Mouse (Mus musculus) adrenal gland (tissue): ENCODE measurements around the gene Tmprss6.

Experiments
- intact Hi-C: fragments of 180-260 bp; cut with DNase I; formaldehyde crosslinking; loops from one replicate; pipeline ENCODE4 v1.15.1; 2025

Tmprss6 gene

DNA sequence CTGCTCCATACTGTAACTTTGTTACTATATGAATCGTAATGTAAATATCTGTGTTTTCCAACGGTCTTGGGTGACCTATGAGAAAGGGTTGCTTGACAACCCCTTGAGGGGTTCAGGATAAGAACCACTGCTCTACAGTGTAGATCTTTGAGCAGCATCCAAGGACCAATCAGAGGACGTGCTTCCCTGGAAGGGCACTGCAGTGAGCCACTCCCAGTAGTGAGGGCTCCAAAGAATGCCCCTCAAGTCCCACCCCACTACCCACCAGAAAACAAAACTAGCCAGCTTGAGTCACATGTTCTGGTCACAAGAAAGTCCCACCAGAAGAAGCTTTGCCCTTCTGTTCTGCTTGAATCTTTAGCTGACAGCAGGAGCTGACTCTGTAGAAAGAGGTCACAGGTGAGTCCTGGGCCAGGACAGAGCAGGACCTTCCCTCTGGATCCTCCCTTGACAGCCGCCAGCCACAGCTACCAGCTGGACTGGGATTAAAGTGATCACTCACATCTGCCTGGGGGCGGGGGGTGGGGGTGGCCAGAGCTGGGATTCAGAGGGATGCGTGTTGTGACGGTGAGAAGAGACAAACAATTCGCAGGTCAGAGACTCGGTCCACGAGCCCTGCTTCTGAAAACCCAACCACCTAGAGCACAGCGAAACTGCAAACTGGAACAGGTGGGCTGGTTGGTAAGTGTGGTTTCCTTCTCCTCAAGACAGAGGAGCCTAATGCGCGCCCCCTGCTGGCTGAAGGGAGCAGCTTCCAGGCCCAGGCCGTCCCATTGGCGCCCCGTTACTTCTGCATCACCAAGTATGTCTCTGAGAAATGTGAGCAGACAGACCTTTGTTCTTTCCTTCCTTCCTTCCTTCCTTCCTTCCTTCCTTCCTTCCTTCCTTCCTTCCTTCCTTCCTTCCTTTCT is 46.1 kb downstream of the Tmprss6 start:
- intact Hi-C loops: loop anchor here (2.0 to 5.0 kb wide), 2 partner anchors 68 to 175 kb away; no protein-coding TSS in a partner anchor

DNA sequence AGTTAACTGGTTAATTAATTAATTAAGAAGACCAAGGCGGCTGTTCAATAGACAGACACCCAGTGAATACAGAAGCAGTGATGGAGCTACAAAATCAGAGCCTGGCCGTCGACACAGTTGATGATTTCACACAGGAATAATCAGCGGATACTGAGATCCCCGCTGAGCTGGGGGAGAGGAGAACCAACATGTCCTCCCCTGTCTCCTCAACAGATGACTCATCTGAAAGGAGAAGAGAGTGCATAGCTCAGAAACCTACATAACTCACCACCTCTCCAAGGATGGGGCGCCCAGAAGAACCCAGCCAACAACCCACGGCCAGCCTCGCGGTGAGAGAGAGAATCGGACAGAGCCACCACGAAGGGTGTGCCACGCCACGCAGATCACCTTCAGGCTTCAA is 48.0 kb downstream of the Tmprss6 start:
- intact Hi-C loops: loop anchor here (5.0 kb wide), 1 partner anchor 173 kb away; no protein-coding TSS in a partner anchor

DNA sequence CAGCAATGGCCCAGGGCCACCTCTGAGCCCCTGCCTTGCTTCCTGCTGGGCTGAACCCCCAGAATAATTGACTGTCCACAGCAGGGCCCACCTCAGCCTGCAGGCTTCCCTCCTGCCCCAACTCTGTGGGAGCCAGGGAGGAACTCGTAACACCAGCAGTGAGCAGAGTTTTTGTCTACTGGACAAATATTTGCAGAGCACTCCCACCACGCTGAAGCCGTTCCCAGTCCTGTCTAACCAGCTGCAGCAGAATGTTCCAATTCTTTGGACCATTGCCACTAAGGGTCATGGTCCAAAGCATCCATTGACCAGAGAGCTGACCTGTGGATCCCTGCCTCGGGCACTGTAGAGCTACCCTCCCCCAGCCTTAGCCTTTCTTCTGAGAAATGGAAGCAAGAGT is 51.5 kb downstream of the Tmprss6 start:
- intact Hi-C loops: no loop called here

DNA sequence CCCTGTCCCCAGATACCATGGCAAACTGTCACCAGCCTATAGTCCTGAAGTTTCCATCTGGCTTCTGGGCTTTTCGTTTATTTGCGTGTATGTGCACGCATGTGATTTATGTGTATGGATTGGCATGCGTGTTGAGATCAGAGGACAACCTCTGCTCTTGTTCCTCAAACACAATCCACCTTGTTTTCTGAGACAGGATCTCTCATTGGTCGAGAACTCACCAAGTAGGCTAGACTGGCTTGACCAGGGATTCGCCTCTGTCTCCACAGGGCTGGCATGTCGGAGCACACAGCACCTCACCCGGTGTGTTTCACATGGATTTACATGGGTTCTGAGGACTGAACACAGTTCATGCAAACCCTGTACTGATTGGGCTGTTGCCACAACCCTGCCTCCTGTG is 54.3 kb downstream of the Tmprss6 start:
- intact Hi-C loops: no loop called here

DNA sequence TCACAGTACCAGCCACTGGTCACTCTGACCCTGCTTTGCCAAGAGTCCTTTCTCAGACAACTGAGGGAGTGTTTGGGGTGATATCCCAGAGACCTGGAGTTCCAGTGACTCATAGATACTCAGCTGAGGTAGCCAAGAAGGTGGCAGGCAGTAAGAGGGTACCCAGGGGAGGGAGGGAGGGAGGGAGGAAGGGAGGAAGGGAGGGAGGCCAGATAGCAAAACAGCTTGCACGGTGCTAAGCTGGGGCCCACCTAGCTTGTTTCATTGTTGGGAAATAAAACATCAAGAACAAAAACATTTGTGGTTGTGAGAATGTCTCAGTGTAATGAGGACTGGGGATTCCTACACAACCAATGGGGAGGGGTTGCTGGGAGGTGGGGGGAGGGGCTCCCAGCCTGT is 54.7 kb downstream of the Tmprss6 start:
- intact Hi-C loops: no loop called here

DNA sequence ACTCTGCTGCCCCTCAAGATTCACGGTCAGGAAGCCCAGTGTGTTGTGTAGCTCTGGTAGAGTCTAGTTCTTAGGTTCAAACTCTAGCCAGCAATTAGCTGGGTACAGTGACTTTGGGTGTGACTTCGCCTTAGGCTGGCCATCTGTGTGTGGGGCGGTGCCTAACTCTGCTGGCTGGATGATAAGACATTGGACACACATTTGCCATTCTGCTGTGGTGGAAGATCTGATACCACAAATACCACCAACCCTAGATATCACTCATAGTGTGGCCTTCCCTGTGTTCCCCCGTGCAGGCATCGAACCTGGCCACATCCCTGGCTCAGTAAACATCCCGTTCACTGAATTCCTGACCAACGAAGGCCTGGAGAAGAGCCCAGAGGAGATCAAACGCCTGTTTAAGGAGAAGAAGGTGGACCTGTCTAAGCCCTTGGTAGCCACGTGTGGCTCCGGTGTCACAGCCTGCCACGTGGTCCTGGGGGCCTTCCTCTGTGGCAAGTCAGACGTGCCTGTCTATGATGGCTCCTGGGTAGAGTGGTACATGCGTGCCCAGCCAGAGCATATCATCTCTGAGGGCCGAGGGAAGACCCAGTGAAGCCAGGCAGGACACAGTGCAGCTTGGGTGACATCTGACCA is 55.2 kb downstream of the Tmprss6 start:
- intact Hi-C loops: no loop called here

DNA sequence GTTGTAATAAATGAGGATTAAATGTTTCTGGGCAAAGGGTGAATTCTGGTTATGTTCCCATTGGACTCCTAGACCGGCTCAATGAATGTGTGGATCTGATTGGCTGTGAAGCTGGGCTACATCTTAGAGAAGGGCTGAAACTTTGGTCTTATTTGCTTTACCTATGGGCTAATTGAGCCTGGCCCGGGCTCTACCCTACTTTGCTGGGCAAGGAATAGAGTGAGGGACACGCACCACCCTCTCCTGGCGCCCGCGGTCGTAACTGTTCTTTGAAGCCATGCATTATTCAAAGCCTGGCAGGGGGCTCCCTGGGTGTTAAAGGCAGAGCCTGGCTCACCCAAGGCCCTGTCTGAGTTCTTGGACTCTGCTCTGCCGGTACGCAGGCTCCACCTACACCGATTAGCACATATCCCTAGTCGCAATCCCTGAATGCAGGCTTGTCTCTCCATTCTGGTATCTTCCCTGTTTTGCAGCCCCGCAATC is 58.8 kb downstream of the Tmprss6 start:
- intact Hi-C loops: no loop called here

DNA sequence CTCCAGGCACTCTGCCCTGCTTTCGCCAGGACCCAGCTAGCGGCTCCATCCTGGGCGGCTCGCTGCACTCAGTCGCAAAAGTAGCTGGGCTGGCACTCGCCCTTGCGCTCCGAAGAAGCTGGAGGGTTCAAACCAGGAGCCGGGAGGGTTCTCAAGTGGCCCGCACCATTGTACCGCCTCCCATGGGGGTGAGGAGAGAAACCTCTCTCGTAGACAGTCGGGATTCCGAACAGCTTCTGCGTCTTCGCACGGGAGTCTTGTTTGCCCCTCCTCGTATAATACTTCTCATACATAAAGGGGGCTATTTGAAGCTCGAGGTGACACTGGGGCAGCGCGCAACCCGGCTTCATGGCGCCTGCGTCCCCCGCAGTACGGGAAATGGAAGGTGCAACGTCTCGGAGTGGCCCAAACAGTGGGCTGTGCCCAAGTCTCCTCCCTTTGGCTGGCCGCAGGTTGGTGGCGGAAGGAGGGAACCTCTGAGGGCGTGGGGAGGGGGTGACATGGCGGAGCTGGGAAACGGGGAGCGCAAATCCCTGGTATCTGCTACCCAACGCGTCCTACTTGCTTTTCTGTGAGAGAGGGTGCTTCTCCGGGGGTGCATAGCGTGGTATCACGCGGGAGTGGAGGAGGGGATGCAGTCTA is 62.0 kb downstream of the Tmprss6 start, which contains the start of gene Mpst:
TSS of gene Mpst (plus strand) at position 124 of the 642 bp plus-strand sequence.
- intact Hi-C loops: no loop called here

DNA sequence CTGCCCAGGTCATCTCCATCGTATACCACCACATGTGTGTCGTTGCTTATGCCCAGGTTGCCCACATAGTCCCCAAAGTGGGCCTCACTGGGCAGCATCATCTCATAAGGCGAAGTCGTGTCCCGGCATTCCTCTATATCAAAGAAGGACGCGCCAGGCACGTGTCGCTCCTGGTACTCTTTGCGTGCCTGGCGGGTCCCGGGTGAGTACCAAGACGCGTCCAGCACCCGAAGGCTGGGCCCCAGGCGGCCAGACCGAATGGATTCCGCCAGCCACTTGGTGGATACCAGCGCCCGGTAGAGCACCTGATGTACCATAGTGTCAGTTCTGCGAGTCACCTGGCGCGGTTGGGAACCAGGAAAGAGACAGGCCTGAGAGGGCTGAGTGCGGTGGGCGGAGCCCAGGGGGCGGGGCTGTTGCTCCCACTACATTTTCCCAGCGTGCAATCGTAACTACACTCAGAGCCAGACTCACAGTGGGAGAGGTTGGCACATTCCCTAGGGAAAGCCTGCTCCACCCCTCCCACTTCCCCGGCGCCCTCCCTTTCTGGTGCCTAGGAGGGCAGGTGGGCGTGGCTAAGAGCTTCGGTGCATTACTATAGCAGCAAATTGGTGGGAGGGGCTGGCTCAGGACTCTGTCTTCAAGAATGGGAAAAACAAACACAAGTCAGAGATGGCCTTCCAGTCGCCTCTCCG is 62.8 kb downstream of the Tmprss6 start, which contains the start of gene Tst:
TSS of gene Tst (minus strand) at position 391 of the 695 bp plus-strand sequence.
- intact Hi-C loops: no loop called here

DNA sequence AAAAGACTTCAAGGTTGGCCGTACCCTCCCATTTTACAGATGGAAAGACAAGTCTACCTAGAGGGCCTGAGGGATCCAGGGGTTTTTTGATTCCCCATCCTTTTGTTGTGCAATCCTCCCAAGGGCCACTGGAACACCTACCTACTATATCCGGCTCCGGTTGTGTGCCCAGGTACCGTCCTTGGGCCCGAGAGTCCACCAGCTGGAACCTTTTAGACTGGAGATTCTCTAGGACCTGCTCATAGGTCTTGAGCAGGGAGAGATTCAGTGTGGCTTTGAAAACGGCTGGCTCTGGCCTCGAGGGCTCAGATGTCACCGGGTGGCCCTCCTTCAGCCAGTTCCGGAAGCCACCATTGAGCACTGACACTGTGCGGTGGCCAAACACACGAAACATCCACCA is 63.3 kb downstream of the Tmprss6 start:
- intact Hi-C loops: no loop called here

DNA sequence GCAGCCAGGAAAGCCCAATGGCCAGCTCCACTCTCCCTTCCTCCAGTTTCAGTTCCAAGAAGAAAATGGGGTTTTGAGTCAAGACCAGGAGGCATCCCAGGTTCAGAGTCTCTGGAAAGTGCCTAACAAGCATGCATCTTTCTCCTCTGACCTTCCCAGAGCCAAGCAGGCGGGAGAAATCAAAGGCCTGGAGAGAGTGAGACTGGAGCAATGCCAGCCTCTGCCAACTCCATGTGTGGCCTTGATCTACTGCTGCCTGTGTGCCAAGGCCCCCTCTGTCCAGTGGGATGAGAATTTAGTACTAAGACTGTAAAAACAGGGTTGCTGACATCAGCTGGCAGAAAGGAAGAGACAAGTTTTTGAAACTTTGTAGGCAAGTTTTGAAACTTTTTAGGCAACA is 64.5 kb downstream of the Tmprss6 start:
- intact Hi-C loops: no loop called here

DNA sequence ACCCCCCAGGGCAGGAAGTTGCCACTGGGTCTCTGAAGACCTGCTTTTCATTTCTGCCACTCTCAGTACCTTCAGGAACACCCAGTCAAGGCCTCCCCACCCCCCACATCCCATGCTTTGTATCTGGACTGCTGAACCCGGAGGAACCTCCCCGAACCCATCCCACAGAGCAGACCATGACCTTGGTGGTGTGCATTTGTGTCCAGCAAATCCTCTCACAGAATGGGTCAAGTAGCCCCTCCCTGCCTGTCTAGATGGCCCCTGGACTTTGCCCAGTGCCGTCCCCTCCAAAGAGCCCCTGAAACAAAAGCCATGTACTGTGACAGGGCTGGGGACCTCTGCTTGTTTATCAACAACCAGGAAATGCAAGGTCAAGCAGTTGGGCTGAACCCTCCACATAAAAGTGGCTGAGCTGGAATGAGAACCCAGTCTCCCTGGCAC is 65.1 kb downstream of the Tmprss6 start:
- intact Hi-C loops: no loop called here

DNA sequence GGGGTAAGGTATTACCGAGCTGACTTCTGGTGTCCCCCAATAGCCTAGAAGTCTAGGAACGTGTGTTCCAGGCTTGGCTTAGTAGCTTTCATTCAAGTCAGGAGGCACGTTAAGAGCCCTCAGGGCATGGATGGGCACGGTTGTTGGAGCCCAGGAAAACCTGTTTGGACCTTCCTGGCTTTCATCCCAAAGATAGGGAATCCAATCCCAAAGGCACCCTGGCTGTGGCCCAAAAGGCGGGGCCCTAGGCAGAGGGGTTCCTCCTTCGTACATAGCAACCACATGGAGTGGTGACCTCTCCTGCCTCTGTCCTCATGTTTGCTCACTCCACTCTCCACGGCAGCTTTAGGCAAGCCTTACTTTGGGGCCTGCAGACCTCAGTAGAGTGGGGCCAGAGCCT is 66.0 kb downstream of the Tmprss6 start:
- intact Hi-C loops: no loop called here

DNA sequence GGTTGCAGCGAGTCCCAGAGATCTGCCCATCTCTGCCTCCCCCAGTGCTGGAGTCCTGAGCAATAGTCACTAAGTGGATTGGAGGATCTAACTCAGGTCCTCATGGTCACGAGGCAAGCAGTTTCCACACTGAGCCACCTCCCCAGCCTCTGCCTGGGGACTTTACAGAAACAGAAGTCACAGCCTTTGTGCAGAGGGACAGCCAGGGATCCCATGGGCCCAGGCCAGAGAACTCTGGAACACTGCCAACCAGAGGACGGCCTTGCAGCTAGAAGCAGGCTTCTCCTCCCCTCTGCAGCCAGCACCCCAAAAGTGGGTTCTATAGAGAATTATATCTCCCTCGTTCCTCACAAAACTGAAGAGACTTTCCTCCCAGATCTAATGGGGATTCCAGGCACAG is 66.5 kb downstream of the Tmprss6 start:
- intact Hi-C loops: no loop called here

DNA sequence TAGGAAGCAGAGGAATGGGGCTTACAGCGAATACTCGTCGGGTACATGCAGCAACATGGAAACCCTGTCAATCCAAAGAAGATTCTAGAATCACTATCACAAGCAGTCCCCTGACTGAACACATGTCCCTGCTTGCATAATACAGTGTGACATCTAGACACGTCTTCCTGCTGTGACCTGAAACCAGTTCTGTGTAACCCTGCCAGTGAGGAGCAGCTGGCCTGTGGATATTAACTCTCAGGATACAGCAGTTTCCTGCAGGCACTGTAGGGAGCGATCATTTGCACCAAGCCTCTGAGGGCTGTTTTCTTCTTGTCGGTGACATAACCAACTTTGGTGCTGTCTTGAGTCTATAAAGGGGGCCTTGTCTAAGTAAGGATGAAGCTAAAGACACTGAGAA is 67.1 kb downstream of the Tmprss6 start:
- intact Hi-C loops: no loop called here

DNA sequence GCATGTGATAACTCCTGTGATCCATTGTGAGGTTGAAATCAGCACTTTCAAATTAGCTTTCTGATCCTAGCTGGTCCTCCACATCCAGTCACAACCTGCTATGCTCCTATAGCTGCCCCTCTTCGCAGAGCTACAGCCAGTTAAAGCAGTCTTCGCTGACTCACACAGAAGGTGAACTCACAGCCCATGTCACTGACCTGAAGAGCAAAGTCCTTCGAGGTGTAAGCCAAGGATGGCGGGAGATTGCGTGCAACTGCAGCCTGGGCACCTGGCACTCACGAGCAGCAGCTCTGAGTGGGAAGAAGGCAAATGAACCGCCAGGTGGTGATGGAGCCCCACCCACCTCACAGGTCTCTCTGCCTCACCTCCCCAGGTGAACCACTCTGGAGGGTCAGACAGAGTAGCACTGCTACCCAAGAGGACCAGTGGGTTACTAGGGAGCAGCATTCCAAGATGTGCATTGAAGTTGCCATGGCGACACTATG is 72.9 kb downstream of the Tmprss6 start, which contains the start of gene Tex33:
TSS of gene Tex33 (minus strand) at position 435 of the 485 bp plus-strand sequence.
- intact Hi-C loops: no loop called here

DNA sequence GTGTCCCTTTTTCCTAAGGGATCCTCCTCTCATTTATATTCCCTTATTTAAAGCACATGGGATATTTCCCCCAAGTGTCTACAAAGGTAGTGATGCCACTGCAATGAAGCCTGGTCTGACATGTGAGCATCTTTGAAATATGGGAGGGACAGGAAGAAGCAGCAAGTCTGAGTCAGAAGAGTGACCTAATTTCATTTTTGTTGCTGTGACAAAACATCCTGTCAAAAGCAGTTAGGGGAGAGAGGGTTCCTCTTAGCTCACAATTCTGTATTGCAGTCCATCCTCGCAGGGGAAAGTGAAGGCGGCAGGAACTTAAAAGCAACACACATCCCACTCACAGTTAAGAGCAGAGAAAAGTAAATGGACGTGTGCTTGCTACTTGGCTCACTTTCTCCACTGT is 77.6 kb downstream of the Tmprss6 start:
- intact Hi-C loops: no loop called here
